Mouse (Mus musculus) ES-CJ7 (cell line): Measurements from ENCODE around the gene Tmem38a.

ENCODE experiments used
- DNase-seq: peaks from one replicate; pipeline ENCODE4 v3.0.0; 2011; ENCODE audit warnings: low read depth, low spot score

Gene Tmem38a

GRCm38 (mm10) chr8:72584390-72584789, 12.5 kb downstream of the Tmem38a start:
- DNase-seq = no peak

GRCm38 (mm10) chr8:72587806-72588205, 16.0 kb downstream of the Tmem38a start:
- DNase-seq = no peak

DNA sequence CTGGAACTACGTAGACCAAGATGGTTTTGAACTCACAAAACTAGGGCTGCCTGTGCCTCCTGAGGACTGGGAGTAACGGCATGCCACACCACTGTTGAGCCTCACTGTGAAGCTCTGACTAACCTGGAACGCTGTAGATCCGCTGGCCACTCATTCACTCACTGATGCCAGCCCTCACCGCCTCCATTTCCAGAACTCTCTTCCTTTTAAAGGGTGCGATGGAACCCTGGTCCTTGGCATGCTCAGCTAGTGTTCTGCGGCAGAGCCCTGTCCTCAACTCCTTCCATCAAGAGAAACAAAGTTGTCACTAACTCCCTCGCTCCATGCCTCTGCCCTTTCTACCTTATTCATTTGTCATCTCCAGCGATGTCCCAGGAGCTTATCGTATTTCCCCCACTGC, 17.0 kb downstream of the Tmem38a start:
- DNase-seq = no peak

DNA sequence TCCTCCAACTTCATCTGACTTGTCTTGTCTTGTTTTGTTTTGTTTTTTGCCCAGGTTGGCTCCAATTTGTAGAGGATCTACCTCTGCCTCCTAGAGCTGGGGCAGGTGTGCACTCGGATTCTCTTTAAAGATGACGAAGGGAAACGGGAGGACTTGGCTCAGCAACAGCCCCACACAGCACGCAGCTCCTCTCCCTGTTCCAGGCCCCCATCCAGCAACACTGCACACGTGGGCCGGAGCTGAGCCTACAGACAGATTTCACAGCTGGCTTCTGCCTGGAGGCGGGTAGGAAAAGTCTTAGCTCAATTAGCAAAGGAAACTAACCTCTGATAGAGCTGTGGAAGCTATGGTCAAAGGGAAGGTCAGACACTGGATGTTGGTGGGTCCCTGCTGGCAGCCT, 17.4 kb downstream of the Tmem38a start:
- DNase-seq = no peak

DNA sequence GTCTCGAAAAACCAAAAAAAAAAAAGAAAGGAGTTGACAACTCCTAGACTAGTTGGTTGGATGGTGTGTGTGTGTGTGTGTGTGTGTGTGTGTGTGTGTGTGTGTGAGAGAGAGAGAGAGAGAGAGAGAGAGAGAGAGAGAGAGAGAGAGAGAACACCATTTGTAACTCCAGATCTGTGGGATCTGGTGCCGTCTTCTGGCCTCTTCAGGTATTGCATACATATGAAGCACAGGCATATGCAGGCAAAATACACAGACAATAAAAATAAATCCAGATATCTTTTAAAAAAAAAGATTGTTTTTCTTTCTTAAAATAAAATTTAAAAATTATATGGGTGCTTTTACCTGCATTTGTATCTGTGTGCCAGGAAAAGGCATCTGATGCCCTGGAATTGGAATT, 18.3 kb downstream of the Tmem38a start:
- peak; percentile 59 for DNase-seq
